Mouse (Mus musculus): ENCODE results near the gene Irf1. TPM values are rescaled to one million over a fixed set of nuclear protein-coding genes. Genes with fewer than 3 reads are reported as not detected.
A peak's percentile ranks its signal among the peaks of the same experiment; 100 is the strongest.

The Irf1 gene
- polyA plus RNA-seq, 1 experiment = 10.9 TPM

DNA sequence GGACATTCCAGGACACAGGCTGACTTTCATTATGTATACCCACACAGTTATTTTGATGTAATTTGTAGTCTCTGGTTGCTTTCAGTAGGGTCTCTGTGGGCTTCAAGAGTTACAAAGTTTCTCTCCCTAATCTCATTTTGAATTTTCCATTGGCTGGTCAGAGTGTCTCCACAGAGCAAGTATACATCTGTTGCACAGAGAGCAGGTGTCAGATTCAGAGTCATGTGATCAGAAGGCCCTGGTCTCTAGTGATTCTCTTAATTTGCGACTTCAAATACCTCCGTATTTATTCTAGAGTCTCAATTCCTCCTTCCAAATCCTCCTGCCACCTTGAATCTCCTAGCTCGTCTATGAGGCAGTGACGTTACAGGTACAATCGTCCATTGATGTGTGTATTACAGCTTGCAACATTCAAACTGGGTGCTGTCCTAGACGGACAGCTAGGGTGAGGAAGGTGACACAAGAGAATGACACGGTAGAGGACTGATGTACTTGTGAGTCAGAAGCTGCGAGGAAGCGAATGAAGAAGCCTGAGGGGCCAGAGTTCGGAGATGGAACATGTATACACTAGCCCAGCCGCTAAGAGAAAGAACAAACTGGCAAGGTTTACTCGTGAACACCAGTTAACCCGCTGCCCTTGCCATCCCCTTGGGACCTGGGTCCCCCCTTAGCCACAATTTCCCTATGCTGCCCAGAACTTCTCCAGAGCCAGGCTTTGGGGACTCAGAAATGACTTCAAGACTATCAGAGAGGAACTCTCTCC lies 1.2 kb upstream of the Irf1 start:
- Histone ChIP-seq H3K4me1 (ENCODE audit: control insufficient read depth, insufficient read depth, low read length) (no peaks in the 10 kb centered on the region), H3K27ac (ENCODE audit: insufficient read depth, low read length) (no peak overlapping the region), H3K4me3 (ENCODE audit: insufficient read depth, low read length) (no peak overlapping the region)
- TF ChIP-seq CTCF (IDR thresholded peaks at IDR 0.05; ENCODE audit: extremely low read depth, insufficient read depth, low read length) (no peak), POLR2A (IDR thresholded peaks at IDR 0.05; ENCODE audit: extremely low read depth, insufficient read depth, low read length) (no peak)

DNA sequence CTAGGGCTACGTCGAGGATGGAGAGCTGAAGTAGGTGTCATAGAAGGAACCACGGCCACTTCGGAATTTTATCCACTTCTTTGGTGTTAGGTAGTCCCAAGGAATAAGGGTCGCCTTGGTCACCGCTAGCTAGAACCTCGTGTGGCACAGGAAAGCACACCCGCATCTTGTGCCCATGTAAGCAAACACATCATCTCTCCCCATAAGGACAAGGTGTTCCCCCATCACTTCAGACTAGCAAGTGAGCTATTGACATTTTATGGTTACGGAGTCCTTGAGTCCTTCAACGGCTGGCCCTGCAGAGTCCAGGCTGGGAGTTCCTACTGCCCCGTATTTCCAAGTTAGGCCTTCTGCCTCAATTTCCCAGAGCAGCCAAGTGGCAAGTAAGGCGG lies 633 bp upstream of the Irf1 start:
- H3K27ac ChIP-seq (ENCODE audit: insufficient read depth, low read length) = no peak overlapping the region
- TF ChIP-seq POLR2A (IDR thresholded peaks at IDR 0.05; ENCODE audit: extremely low read depth, insufficient read depth, low read length) (no peak), CTCF (IDR thresholded peaks at IDR 0.05; ENCODE audit: extremely low read depth, insufficient read depth, low read length) (no peak)
- peak overlapping the region; percentile 82; the same call in 1 of the 2 replicates for H3K4me3 ChIP-seq (ENCODE audit: insufficient read depth, low read length)
- H3K4me1 ChIP-seq (ENCODE audit: control insufficient read depth, insufficient read depth, low read length) = no peaks in the 10 kb centered on the region

DNA sequence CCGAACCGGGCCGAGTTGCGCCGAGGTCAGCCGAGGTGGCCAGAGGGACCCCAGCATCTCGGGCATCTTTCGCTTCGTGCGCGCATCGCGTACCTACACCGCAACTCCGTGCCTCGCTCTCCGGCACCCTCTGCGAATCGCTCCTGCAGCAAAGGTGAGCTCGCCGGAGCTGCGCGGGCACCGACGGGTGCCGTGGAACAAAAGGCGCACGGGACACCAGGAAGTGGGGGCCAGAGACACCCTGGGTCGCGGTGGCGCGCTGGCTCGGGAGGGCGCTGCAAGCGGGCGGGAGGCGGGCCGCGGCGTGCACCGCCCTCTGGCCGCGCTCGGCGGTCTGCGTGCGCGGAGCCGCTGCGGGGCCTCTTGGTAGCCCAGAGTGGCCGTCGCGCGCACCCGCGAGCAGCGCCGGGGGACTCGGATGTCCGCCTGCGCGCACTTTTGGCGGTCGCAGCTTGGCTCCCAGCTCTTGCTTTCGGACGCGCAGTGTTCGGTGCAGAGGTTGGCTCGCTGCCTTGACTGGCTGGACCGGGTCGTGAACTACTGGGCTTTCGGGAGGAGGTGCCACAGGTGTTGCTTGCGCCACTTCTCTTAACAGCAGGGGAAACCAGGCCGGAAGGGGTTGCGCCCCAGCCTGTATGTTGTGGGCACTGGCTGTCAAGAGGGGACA lies 444 bp downstream of the Irf1 start:
- no peak for TF ChIP-seq CTCF (IDR thresholded peaks at IDR 0.05; ENCODE audit: extremely low read depth, insufficient read depth, low read length)
- TF ChIP-seq POLR2A (IDR thresholded peaks at IDR 0.05; ENCODE audit: extremely low read depth, insufficient read depth, low read length) = no peak
- no peaks in the 10 kb centered on the region for H3K4me1 ChIP-seq (ENCODE audit: control insufficient read depth, insufficient read depth, low read length)
- peak overlapping the region; percentile 82 for H3K4me3 ChIP-seq (ENCODE audit: insufficient read depth, low read length)
- H3K27ac ChIP-seq (ENCODE audit: insufficient read depth, low read length) = peak overlapping the region; percentile 79

DNA sequence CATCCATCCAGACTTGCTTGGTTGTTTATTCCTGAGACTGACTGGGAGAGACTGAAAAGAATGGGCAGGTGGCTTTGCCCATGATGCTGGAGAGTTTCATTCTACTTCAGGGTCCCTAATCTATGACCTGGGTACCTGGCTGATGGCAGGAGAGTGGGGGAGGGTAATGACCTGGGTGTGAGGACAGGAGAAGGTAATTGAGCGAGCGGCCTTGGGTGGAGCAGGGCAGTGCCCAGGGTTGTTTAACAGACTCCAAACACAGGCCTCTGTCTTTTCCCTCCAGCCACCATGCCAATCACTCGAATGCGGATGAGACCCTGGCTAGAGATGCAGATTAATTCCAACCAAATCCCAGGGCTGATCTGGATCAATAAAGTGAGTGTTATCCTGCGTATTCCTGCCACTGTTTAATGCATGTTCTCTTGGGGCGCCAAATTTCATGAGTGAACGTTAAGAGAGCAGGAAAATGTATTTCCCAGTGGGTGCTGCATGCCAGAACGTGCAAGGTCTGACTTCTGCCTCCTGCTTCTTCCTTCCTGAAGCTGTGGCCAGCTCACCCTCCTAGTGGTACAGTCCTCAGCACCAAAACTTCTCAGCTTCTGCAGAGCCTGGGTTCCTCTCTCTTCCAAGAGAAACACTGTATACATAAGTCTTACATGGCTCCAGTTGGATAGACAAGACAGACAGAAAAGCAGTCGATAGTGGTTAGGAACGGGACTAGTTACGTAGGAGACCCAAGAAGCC lies 1.4 kb downstream of the Irf1 start:
- Histone ChIP-seq H3K27ac (ENCODE audit: insufficient read depth, low read length) (no peak overlapping the region), H3K4me3 (ENCODE audit: insufficient read depth, low read length) (peak overlapping the region; percentile 82; the same call in 1 of the 2 replicates), H3K4me1 (ENCODE audit: control insufficient read depth, insufficient read depth, low read length) (no peaks in the 10 kb centered on the region)
- TF ChIP-seq POLR2A (IDR thresholded peaks at IDR 0.05; ENCODE audit: extremely low read depth, insufficient read depth, low read length) (no peak), CTCF (IDR thresholded peaks at IDR 0.05; ENCODE audit: extremely low read depth, insufficient read depth, low read length) (no peak)

DNA sequence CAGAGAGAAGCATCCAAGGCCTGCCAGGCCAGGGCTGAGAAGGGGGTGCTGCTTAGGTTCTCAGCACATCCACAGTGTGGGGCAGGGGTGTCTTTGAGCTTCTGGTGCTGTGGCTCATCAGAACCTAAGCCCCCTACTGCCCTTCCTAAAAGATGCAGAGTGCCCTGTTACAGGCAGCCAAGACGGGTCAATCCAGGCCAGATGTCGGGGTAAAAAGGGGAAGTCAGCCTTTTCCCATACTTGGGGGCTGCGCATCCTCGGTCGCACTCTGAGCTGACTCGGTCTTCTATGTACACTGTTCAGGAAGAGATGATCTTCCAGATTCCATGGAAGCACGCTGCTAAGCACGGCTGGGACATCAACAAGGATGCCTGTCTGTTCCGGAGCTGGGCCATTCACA lies 2.7 kb downstream of the Irf1 start:
- TF ChIP-seq CTCF (IDR thresholded peaks at IDR 0.05; ENCODE audit: extremely low read depth, insufficient read depth, low read length) = no peak
- TF ChIP-seq POLR2A (IDR thresholded peaks at IDR 0.05; ENCODE audit: extremely low read depth, insufficient read depth, low read length) = no peak
- H3K4me3 ChIP-seq (ENCODE audit: insufficient read depth, low read length) = no peak overlapping the region
- no peak overlapping the region for H3K27ac ChIP-seq (ENCODE audit: insufficient read depth, low read length)
- no peaks in the 10 kb centered on the region for H3K4me1 ChIP-seq (ENCODE audit: control insufficient read depth, insufficient read depth, low read length)

DNA sequence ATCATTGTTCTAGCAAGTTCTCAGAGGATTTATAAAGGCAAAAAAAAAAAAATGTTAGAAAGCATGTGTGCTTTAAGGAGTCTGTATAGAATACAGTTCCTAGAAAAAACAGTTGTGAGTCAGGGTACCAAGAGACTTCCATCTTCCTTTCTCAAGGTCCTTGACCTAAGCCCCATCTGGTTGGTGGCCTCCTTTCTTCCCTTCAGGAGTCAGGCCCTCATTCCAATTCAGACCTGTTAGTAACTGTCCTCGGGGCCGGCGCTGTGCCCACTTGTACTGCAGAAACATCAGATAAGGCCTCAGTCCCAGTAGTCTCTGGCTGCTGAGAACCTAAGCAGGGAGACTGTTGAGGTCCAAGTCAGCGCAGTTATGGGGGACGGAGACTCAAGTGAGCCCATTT lies 3.3 kb downstream of the Irf1 start, which contains the start of gene Gm17334:
Gene Gm17334 (minus strand): TSS at position 101 of the 400 bp plus-strand sequence.
- Histone ChIP-seq H3K27ac (ENCODE audit: insufficient read depth, low read length) (no peak within 1 kb of the TSS), H3K4me1 (ENCODE audit: control insufficient read depth, insufficient read depth, low read length) (no peaks in the 10 kb centered on the region), H3K4me3 (ENCODE audit: insufficient read depth, low read length) (no peak within 1 kb of the TSS)
- TF ChIP-seq POLR2A (IDR thresholded peaks at IDR 0.05; ENCODE audit: extremely low read depth, insufficient read depth, low read length) (no peak), CTCF (IDR thresholded peaks at IDR 0.05; ENCODE audit: extremely low read depth, insufficient read depth, low read length) (no peak)

DNA sequence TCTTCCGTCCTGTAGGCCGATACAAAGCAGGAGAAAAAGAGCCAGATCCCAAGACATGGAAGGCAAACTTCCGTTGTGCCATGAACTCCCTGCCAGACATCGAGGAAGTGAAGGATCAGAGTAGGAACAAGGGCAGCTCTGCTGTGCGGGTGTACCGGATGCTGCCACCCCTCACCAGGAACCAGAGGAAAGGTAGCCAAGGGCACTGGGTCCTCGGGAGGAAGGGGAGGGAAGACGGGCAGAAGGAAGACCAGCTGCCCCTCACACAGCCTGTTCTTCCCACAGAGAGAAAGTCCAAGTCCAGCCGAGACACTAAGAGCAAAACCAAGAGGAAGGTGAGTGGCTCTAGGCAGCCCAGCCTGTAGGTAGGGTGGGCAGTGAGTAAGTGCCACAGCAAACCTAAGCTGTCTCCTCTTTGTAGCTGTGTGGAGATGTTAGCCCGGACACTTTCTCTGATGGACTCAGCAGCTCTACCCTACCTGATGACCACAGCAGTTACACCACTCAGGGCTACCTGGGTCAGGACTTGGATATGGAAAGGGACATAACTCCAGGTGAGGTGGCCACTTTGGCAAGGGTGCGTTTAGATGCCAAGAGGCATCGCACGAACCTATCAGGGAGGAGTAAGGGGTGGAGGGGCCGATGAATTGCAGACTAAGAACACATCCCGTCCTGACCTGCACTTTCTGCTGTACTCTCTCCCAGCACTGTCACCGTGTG lies 4.0 kb downstream of the Irf1 start:
- TF ChIP-seq CTCF (IDR thresholded peaks at IDR 0.05; ENCODE audit: extremely low read depth, insufficient read depth, low read length) (no peak), POLR2A (IDR thresholded peaks at IDR 0.05; ENCODE audit: extremely low read depth, insufficient read depth, low read length) (no peak)
- no peak overlapping the region for H3K27ac ChIP-seq (ENCODE audit: insufficient read depth, low read length)

DNA sequence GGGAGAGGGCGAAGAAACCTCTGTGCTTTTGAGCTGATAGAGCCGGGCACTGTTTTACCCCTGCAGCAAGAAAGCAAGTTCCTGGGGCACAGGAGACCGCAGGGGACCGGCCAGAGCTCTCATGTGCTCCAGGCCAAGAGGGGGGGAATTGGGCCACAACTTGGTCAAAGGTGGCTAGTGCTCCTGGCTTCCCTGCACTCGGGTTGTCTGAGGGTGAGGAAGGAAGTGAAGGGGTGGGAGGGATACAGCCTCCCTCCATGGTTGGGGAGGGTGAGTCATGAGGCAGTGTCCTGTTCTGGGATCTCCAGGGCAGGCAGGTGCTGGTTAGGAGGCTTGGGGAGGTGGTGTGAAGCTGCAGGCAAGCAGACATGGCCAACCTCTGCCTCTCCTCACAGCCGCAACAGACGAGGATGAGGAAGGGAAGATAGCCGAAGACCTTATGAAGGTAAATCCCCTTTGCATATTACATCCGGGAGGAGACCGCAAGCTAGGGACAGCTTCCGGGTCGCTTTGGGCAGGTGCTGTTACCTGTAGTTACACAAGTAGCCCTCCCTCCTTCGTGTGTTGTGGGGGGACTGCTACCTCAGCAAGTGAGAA lies 4.9 kb downstream of the Irf1 start:
- TF ChIP-seq CTCF (IDR thresholded peaks at IDR 0.05; ENCODE audit: extremely low read depth, insufficient read depth, low read length) (no peak), POLR2A (IDR thresholded peaks at IDR 0.05; ENCODE audit: extremely low read depth, insufficient read depth, low read length) (no peak)
- H3K4me3 ChIP-seq (ENCODE audit: insufficient read depth, low read length) = no peak overlapping the region

More for the DNA sequence above, 4.0 kb downstream of the Irf1 start:
- Histone ChIP-seq H3K4me3 (ENCODE audit: insufficient read depth, low read length) (no peak overlapping the region), H3K4me1 (ENCODE audit: control insufficient read depth, insufficient read depth, low read length) (no peaks in the 10 kb centered on the region)

DNA sequence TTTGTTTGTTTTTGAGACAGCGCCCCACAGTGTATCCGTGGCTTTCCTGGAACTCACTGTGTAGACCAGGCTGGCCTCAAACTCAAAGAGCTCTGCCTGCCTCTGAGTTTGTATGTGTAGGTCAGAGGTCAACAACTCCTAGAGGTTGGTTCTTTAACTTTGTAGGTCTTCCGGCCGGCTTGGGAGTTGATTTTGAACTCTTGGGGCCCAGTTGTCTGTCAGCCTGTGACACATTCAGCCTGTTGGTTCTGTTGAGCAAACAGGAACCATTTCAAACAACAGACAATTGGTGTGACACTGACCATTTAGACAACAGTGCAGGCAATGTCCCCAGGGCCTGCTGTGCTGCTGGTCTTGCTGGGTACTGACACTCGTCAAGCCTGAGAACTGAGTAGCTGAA lies 7.9 kb downstream of the Irf1 start:
- Histone ChIP-seq H3K4me1 (ENCODE audit: control insufficient read depth, insufficient read depth, low read length) (no peaks in the 10 kb centered on the region), H3K4me3 (ENCODE audit: insufficient read depth, low read length) (no peak overlapping the region), H3K27ac (ENCODE audit: insufficient read depth, low read length) (no peak overlapping the region)
- TF ChIP-seq CTCF (IDR thresholded peaks at IDR 0.05; ENCODE audit: extremely low read depth, insufficient read depth, low read length) (no peak), POLR2A (IDR thresholded peaks at IDR 0.05; ENCODE audit: extremely low read depth, insufficient read depth, low read length) (no peak)

More for the DNA sequence above, 4.9 kb downstream of the Irf1 start:
- Histone ChIP-seq H3K4me1 (ENCODE audit: control insufficient read depth, insufficient read depth, low read length) (no peaks in the 10 kb centered on the region), H3K27ac (ENCODE audit: insufficient read depth, low read length) (no peak overlapping the region)

Data from cortical plate, adult 2 months (tissue).